21 mouse cellular contexts compared by ENCODE assay signal in genomic region chr9:61848401-61848800, GRCm38 (mm10).
"Had no signal": no experiment of that assay in that cellular context is flagged by ENCODE, and none has a peak within 500 bp of the region (broad histone marks: within the 10 kb centered on the region; RNA-seq: fewer than 3 reads in every experiment).

No protein-coding gene starts in this region.

- H3K4me1 ChIP-seq: limb, embryonic 10.5 days; limb, embryonic 13.5 days; midbrain, embryonic 15.5 days; neural tube, embryonic 12.5 days; neural tube, embryonic 15.5 days had no signal

- H3K4me2 ChIP-seq: limb, embryonic 13.5 days; liver, embryonic 11.5 days; lung, embryonic 14.5 days; midbrain, embryonic 12.5 days; midbrain, embryonic 15.5 days; neural tube, embryonic 12.5 days; neural tube, embryonic 15.5 days had no signal

- H3K9ac ChIP-seq: limb, embryonic 13.5 days; liver, embryonic 14.5 days; liver, postnatal 0 days; lung, embryonic 14.5 days; midbrain, embryonic 12.5 days; midbrain, embryonic 15.5 days; neural tube, embryonic 12.5 days; neural tube, embryonic 15.5 days had no signal

- H3K27me3 ChIP-seq: limb, embryonic 13.5 days; midbrain, embryonic 12.5 days; midbrain, embryonic 15.5 days; neural tube, embryonic 12.5 days; neural tube, embryonic 15.5 days had no signal

- DNase-seq: kidney, postnatal 4 days; liver, postnatal 0 days; lung, embryonic 14.5 days; right cerebral cortex, adult 18-20 months; right cerebral cortex, postnatal 14 days; right cerebral cortex, postnatal 4 days; thymus, adult 2 months; thymus, postnatal 14 days; thymus, postnatal 4 days had no signal

- H3K9me3 ChIP-seq: limb, embryonic 10.5 days; limb, embryonic 13.5 days; midbrain, embryonic 12.5 days; midbrain, embryonic 15.5 days; neural tube, embryonic 12.5 days; neural tube, embryonic 15.5 days had no signal

- H3K27ac ChIP-seq: kidney, postnatal 0 days; limb, embryonic 10.5 days; limb, embryonic 13.5 days; liver, embryonic 14.5 days; macrophage; midbrain, embryonic 12.5 days; midbrain, embryonic 15.5 days; neural tube, embryonic 12.5 days; neural tube, embryonic 15.5 days; stomach, postnatal 0 days had no signal

- ATAC-seq: liver, postnatal 0 days; lung, postnatal 0 days; midbrain, embryonic 15.5 days had no signal

- H3K4me3 ChIP-seq: limb, embryonic 10.5 days; limb, embryonic 13.5 days; midbrain, embryonic 12.5 days; midbrain, embryonic 15.5 days; neural tube, embryonic 12.5 days; neural tube, embryonic 15.5 days had no signal

- H3K36me3 ChIP-seq: limb, embryonic 10.5 days; limb, embryonic 13.5 days; midbrain, embryonic 12.5 days; midbrain, embryonic 15.5 days; neural tube, embryonic 12.5 days; neural tube, embryonic 15.5 days had no signal
